Mouse (Mus musculus): ENCODE measurements around the gene Polr3b.

Polr3b gene

GRCm38 (mm10) chr10:84665713-84666260, 43.7 kb downstream of the Polr3b start:
- DNase-seq (ENCODE audit: extremely low spot score), result no peak

DNA sequence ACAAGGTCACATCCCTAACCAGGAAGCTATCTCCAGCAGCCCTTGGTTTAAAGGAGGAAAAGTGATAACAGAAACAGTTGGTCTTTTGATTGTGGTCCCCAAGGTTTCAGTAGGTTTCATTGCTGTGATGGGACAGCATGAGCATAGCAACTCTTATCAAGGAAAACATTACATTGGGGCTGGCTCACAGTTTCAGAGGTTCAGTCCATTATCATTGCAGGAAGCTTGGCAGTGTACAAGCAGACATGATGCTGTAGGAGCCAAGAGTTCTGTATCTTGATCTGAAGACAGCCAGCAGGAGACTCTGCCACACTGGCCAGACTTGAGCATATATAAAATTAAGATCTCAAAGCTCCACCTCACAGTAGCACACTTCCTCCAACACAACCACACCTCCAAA, 53.6 kb downstream of the Polr3b start:
- DNase-seq (ENCODE audit: extremely low spot score), result no peak

DNA sequence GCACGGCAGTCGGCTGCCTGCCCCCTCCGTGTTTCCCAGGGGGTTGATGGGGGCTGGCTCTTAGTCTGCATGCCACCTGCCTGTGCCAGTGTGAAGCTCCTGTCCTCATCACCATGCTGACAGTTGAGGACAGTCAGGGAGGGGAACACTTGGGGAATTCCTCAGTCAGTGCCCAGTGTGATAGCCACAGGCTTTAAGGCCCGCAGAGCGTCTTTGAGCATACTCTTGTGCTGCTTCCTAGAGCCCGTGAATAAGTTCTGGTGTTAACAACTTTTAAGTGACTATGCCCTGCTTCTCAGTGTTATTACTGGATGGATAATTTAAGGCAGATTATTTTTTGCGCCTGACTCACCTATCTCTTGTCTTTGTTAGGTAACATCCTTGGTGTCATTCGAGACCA, 54.4 kb downstream of the Polr3b start:
- no peak for DNase-seq (ENCODE audit: extremely low spot score)

GRCm38 (mm10) chr10:84677871-84678270, 55.8 kb downstream of the Polr3b start:
- no peak for DNase-seq (ENCODE audit: extremely low spot score)

GRCm38 (mm10) chr10:84678441-84678840, 56.3 kb downstream of the Polr3b start:
- no peak for DNase-seq (ENCODE audit: extremely low spot score)

DNA sequence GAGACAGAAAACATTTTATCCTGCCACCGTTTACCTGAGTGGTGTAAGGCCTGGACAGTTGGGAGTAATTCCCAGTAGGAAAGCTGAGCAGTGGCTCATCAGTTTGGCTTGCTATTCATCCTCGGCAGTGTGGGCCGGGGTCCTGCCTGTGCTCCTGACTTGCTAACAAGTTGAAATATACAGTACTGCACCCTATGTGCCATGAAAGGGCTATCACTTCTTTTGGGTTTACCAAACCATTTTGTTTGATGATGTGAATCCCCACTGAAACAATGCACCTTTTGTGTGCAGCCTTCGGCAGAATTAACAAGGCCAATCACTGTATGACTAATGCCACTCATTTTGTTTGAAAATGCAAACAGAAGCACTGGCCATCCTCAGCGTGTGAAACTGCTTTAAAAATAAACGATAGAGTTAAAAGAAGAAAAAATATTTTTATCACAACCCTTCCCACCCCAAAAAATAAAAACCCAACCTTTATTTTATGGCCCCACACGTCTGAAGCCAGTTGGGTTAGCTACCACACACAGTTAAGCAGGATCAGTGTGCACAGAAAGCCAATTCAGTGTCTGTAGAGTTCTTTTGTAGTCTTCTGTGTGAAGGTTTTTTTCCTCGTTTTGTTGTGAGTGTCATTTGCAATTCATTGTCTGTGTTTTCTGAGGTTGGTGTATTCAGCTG, 63.5 kb downstream of the Polr3b start:
- no peak for DNase-seq (ENCODE audit: extremely low spot score)

DNA sequence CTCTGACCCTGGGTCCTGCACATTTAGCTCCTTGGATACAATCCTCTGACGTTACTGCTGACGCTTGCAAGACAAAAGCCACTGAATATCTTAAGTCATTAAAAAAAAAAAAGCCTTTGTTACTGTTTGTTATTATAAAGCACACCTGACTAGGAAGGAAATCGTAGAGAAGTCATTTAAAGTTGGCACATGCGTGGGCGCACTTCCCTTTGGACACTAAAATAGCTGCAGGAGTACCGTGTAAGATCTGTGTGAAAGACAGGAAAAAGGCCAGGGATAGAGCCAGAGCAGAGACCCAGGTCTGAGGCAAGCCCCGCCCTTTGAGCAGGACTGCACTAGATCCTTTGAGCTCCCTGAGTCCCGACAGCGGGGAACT, 64.0 kb downstream of the Polr3b start:
- DNase-seq (ENCODE audit: extremely low spot score), result peak; percentile 48

DNA sequence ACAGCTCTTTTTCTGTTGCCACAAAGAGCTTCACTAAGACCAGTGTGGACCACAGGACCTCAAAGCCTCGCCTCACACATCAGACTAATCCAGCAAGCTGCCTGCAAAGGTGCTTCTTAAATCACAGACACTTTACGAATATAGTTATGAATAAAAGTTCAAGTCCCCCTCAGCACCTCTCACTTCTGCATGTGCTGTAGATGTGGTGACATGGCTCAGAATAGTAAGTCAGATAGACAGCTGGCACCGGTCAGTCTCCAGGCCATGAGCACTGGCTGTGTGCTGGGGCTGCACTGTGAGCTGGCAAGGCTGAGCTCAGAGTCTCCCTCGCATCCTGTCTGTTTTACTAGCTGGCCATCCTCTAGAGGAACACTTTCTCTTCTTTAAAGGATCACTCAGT, 64.6 kb downstream of the Polr3b start:
- peak; percentile 29 for DNase-seq (ENCODE audit: extremely low spot score)

DNA sequence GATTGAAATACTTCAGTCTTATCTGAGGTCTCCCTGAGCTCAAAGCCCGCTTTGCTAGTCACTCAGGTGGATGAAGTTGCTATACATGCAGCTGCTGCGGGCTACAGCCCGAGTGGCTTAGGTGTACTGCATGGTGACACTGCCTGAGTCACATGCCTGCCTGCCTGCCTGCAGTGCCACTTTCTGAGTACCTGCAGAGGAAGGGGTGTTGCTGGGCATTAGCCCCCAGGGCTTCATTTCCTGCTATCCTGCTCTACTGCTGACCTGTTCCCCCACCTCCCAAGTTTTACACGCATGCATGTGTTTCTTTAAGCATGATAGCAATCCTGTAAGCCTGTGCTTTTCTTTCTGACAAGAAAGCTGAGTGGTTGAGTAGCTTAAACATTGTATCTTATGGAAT, 65.6 kb downstream of the Polr3b start:
- no peak for DNase-seq (ENCODE audit: extremely low spot score)

- DNase-seq (ENCODE audit: extremely low spot score), result no peak
Measured at GRCm38 (mm10) chr10:84689846-84690245, 67.8 kb downstream of the Polr3b start.

GRCm38 (mm10) chr10:84690818-84691217, 68.7 kb downstream of the Polr3b start:
- DNase-seq (ENCODE audit: extremely low spot score), result no peak

DNA sequence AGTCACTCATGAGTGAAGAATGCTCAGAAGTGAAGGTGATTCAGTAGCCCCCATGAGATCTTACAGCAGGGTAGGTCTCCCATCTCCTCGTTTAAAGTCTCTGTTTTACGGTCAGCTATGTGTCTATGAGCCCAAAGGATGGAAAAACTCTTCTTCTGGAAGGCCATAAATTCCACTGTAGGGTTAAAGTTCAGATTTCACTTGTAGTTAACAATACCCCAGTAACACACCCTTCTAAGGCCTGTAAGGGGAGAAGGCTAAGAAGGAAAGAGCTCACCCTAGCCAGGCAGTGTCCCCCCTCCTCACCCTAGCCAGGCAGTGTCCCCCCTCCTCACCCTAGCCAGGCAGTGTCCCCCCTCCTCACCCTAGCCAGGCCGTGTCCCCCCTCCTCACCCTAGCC, 69.6 kb downstream of the Polr3b start:
- no peak for DNase-seq (ENCODE audit: extremely low spot score)

DNA sequence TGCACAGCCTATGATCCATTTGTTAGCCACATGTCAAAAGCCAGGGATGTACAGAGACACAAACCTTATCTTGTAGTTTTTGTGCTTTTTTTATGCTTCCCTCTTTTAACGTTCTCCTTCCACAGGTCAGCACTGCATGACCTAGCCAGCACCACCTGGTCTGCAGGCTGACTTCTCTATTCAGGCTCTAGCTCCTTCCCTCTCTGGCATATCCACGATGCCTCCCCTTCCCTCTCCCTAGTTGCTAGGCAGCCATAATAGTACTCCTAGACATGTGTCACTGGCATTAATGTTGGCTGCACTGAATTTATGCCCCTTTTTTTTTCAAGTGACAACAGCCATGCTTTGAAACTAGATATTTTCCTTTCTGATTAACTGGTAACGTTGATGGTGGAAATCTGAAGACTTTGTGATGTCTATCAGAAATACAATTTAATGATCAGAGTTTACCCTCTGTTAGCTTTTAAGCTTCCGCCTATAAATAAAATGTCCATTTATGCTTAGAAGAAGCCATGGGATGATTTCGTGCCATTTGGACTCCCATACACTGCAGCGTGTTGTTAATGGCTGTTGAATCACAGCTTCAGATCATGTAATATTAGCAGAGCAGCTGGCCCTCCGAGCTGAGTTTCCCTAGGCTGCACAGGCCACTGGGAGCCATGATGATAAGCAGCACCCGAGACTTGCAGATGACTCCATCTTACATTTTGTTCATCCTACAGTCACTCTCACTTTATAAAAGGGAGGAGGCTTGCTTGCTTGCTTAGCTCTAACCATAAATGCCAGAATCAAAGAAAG, 71.9 kb downstream of the Polr3b start:
- DNase-seq (ENCODE audit: extremely low spot score), result no peak

DNA sequence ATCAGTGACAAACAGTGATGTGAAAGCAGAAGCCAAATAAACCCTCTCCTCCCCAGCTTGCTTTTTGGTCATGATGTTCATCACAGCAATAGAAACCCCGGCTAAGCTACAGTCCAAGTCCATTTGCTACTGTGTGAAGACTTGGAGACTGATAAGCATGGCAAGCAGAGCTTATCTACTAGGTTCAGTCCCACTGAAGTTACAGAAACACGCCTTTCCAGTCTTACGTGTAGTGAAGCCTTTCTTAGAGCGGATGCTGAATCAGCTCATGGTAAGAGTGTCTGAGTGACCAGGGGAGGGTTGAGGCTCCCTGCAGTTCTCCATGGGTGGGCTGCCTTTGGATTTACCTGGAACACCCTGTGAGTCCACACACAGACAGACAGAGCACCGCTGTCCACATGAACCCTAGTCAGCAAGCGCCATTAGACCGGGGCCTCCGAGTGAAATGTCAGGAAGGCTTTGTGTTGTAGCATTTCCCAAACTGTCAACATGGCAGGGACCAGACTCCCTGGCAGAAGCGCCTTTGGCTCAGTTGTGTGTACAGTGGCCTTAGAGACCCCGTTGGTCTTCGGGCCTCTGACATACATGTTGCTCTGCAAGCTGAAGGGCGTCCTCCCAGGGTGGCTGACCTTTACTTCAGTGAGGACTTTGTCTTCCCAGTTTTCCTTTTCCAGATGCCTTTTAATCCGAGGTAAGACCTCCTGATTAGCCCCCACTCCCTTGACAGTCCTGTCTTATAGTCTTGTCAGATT, 78.3 kb downstream of the Polr3b start:
- no peak for DNase-seq (ENCODE audit: extremely low spot score)

DNA sequence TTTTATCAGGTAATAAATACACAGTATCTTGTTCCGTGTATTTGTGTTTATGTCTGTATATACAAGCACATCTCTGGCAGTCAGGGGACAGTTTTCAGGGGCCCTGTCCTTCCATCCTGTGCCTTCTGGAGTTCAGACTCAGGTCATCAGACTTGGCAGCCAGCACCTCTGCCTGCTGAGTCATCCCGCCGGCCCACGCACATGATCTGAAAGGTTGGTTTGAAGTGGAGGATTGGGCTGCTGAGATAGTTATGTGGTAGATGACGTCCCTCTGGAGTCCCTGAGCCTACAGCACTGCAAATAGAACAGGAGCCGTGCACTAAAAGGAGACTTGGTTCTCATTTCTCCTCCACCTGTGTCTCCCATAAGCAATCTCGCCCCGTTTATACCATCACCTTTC, 79.0 kb downstream of the Polr3b start:
- DNase-seq (ENCODE audit: extremely low spot score), result no peak

DNA sequence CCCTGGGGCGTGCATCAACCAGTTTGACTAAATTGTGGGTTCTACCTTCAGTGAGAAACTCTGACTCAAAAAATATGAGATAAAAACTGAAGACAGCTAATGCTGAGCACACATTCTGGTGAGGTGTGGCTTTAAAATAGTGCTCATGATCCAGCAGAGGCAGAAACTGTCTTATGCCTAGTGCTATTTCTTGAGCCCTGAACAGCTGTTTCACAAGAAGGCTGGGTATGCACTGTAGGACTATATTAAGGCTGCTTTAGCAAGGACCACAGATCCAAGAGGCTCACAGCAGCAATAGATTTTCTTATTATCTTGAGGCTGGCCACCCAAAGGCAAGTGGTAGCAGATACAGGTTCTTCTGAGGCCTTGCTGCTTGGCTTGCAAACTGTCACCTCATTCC, 80.0 kb downstream of the Polr3b start:
- DNase-seq (ENCODE audit: extremely low spot score), result no peak

GRCm38 (mm10) chr10:84704594-84704993, 82.5 kb downstream of the Polr3b start:
- DNase-seq (ENCODE audit: extremely low spot score), result no peak

DNA sequence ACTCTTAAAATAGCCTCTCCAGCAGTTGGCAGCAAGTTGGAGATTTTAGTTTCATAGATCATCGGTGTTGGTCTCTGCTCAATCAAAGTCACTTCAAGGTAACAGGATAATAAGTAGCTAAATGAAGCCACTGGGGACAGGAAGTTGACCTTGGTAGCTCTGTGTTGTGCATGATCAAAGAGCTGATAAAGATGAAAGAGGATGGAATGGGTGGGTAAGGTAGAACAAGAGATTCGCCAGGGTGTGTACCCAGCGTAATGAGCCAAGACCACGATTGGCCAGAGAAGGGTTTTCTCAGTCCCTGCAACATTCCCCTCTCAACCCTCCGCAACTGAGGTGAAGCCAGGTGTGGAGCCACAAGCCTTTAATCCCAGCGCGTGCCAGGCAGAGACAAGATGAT, 83.1 kb downstream of the Polr3b start:
- DNase-seq (ENCODE audit: extremely low spot score), result no peak

GRCm38 (mm10) chr10:84706543-84706942, 84.5 kb downstream of the Polr3b start:
- DNase-seq (ENCODE audit: extremely low spot score), result no peak

- peak; percentile 28 for DNase-seq (ENCODE audit: extremely low spot score)
Measured at GRCm38 (mm10) chr10:84707226-84707625, 85.1 kb downstream of the Polr3b start.

DNA sequence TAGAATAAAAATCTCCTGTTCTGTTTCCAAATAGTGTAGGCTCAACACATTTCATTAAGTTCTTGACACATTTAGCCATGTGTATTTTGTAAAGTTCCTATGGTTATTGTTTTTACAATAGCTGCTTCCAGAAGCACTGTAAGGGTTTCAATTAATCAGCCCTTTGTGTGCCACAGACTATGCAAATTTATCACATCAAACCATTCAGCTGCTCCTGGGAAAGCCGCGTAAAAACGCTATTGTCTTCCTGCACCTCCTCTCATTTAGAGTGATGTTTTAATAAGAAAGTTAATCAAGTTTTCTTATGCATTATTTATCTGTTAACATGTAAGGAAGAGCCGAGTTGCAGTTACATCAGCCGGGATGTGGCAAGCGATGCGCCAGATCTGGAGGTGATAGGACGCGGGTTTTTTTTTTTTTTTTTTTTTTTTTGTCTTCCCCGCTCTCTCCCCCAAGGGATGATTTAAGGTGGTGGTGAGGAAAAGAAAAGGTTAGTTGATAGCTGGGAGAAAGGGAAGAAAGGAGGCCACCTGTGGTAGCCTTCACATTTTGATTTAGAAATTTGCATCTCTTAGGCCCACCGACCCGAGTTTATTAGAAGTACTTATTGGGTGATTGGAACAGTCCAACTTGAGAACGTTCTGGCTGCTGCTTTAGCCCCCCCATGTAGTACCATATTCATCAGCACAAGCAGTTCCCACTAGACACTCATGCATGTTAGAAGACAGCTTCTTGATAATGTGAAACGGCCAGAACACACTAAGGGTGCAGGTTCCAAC, 85.8 kb downstream of the Polr3b start:
- no peak for DNase-seq (ENCODE audit: extremely low spot score)

DNA sequence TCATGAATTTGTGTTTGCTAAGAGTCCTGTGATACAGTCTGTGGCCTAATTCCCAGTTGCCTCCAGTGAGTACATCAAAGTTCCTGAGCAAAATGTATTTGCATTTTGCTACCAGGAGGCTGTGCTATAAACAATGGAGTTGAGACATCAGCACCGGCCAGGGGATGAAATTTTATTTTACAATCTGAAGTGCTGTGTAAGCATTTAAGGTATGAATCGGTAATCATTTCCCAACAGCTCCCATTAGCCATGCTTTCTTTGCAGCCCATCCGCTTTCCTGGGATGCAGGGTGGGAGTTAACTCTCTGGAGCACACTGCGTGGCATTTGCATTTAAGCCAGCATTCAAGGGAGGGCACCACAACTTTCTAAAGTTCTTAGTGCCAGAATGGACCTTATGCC, 88.1 kb downstream of the Polr3b start:
- DNase-seq (ENCODE audit: extremely low spot score), result peak; percentile 20
